Mouse (Mus musculus): ENCODE data around the gene Ank2. TPM values are rescaled to one million over a fixed set of nuclear protein-coding genes. Genes with fewer than 3 reads are reported as not detected.
A peak's percentile ranks its signal among the peaks of the same experiment; 100 is the strongest.

Gene Ank2
- polyA plus RNA-seq, 1 experiment from 2014 or later, result 169 TPM

- Histone ChIP-seq H3K9me3 (ENCODE audit: control insufficient read depth, low read length) (no peaks in the 10 kb centered on the region), H3K4me1 (ENCODE audit: control insufficient read depth, insufficient read depth, low read depth, low read length) (peaks cover 2% of the 10 kb centered on the region; the same call in 1 of the 2 replicates), H3K4me3 (ENCODE audit: low read length) (no peak overlapping the region), H3K36me3 (ENCODE audit: control insufficient read depth, insufficient read depth, low read length) (no peaks in the 10 kb centered on the region), H3K4me2 (ENCODE audit: low read length) (no peak overlapping the region), H3K27me3 (replicated peaks; ENCODE audit: control insufficient read depth, insufficient read depth, low read length) (no peaks in the 10 kb centered on the region), H3K27ac (ENCODE audit: low read depth, low read length) (no peak overlapping the region), H3K9ac (ENCODE audit: low read depth, low read length) (no peak overlapping the region)
- ATAC-seq, result no peak
- 99% methylated on average over 3 of the region's 3 CpGs for WGBS
Measured at GRCm38 (mm10) chr3:127383231-127383630, 115.9 kb downstream of the Ank2 start.

- ATAC-seq, result no peak
- Histone ChIP-seq H3K4me3 (ENCODE audit: low read length) (no peak overlapping the region), H3K9ac (ENCODE audit: low read depth, low read length) (no peak overlapping the region), H3K27me3 (replicated peaks; ENCODE audit: control insufficient read depth, insufficient read depth, low read length) (no peaks in the 10 kb centered on the region), H3K27ac (ENCODE audit: low read depth, low read length) (no peak overlapping the region), H3K36me3 (ENCODE audit: control insufficient read depth, insufficient read depth, low read length) (no peaks in the 10 kb centered on the region), H3K4me2 (ENCODE audit: low read length) (no peak overlapping the region), H3K4me1 (ENCODE audit: control insufficient read depth, insufficient read depth, low read depth, low read length) (peaks cover 11% of the 10 kb centered on the region), H3K9me3 (ENCODE audit: control insufficient read depth, low read length) (no peaks in the 10 kb centered on the region)
- 66% methylated on average over 8 of the region's 8 CpGs for WGBS
Measured at GRCm38 (mm10) chr3:127376901-127377460, 122.2 kb downstream of the Ank2 start.

GRCm38 (mm10) chr3:127375956-127376660, 123.0 kb downstream of the Ank2 start:
- H3K27ac ChIP-seq (ENCODE audit: low read depth, low read length), result peak overlapping the region; percentile 71
- H3K36me3 ChIP-seq (ENCODE audit: control insufficient read depth, insufficient read depth, low read length), result no peaks in the 10 kb centered on the region
- peak; percentile 52; the same call in 1 of the 2 replicates for ATAC-seq
- 29% methylated on average over 11 of the region's 11 CpGs for WGBS
- H3K9me3 ChIP-seq (ENCODE audit: control insufficient read depth, low read length), result no peaks in the 10 kb centered on the region
- peak overlapping the region; percentile 13; the same call in 1 of the 2 replicates for H3K4me2 ChIP-seq (ENCODE audit: low read length)
- H3K4me1 ChIP-seq (ENCODE audit: control insufficient read depth, insufficient read depth, low read depth, low read length), result peaks cover 11% of the 10 kb centered on the region
- H3K4me3 ChIP-seq (ENCODE audit: low read length), result no peak overlapping the region
- no peaks in the 10 kb centered on the region for H3K27me3 ChIP-seq (replicated peaks; ENCODE audit: control insufficient read depth, insufficient read depth, low read length)
- H3K9ac ChIP-seq (ENCODE audit: low read depth, low read length), result no peak overlapping the region

GRCm38 (mm10) chr3:127374190-127374710, 124.9 kb downstream of the Ank2 start:
- Histone ChIP-seq H3K9ac (ENCODE audit: low read depth, low read length) (no peak overlapping the region), H3K36me3 (ENCODE audit: control insufficient read depth, insufficient read depth, low read length) (no peaks in the 10 kb centered on the region), H3K4me1 (ENCODE audit: control insufficient read depth, insufficient read depth, low read depth, low read length) (peaks cover 11% of the 10 kb centered on the region), H3K4me3 (ENCODE audit: low read length) (no peak overlapping the region), H3K27ac (ENCODE audit: low read depth, low read length) (no peak overlapping the region), H3K4me2 (ENCODE audit: low read length) (no peak overlapping the region), H3K9me3 (ENCODE audit: control insufficient read depth, low read length) (no peaks in the 10 kb centered on the region), H3K27me3 (replicated peaks; ENCODE audit: control insufficient read depth, insufficient read depth, low read length) (no peaks in the 10 kb centered on the region)
- ATAC-seq, result no peak
- WGBS, result 87% methylated on average over 6 of the region's 6 CpGs

GRCm38 (mm10) chr3:127371774-127372173, 127.4 kb downstream of the Ank2 start:
- H3K4me2 ChIP-seq (ENCODE audit: low read length), result no peak overlapping the region
- no peak overlapping the region for H3K9ac ChIP-seq (ENCODE audit: low read depth, low read length)
- H3K9me3 ChIP-seq (ENCODE audit: control insufficient read depth, low read length), result no peaks in the 10 kb centered on the region
- no peak overlapping the region for H3K4me3 ChIP-seq (ENCODE audit: low read length)
- 96% methylated on average over 1 of the region's 1 CpGs for WGBS
- no peak overlapping the region for H3K27ac ChIP-seq (ENCODE audit: low read depth, low read length)
- no peaks in the 10 kb centered on the region for H3K36me3 ChIP-seq (ENCODE audit: control insufficient read depth, insufficient read depth, low read length)
- H3K27me3 ChIP-seq (replicated peaks; ENCODE audit: control insufficient read depth, insufficient read depth, low read length), result no peaks in the 10 kb centered on the region
- ATAC-seq, result no peak
- peaks cover 7% of the 10 kb centered on the region for H3K4me1 ChIP-seq (ENCODE audit: control insufficient read depth, insufficient read depth, low read depth, low read length)

- Histone ChIP-seq H3K4me3 (ENCODE audit: low read length) (no peak overlapping the region), H3K36me3 (ENCODE audit: control insufficient read depth, insufficient read depth, low read length) (no peaks in the 10 kb centered on the region)
Measured at GRCm38 (mm10) chr3:127369529-127369928, 129.6 kb downstream of the Ank2 start.

GRCm38 (mm10) chr3:127367450-127367849, 131.7 kb downstream of the Ank2 start:
- no peaks in the 10 kb centered on the region for H3K27me3 ChIP-seq (replicated peaks; ENCODE audit: control insufficient read depth, insufficient read depth, low read length)
- H3K9me3 ChIP-seq (ENCODE audit: control insufficient read depth, low read length), result no peaks in the 10 kb centered on the region
- no peak overlapping the region for H3K27ac ChIP-seq (ENCODE audit: low read depth, low read length)
- H3K4me2 ChIP-seq (ENCODE audit: low read length), result no peak overlapping the region
- no peak for ATAC-seq
- WGBS, result 71% methylated on average over 4 of the region's 4 CpGs
- H3K4me3 ChIP-seq (ENCODE audit: low read length), result no peak overlapping the region
- H3K9ac ChIP-seq (ENCODE audit: low read depth, low read length), result no peak overlapping the region
- H3K4me1 ChIP-seq (ENCODE audit: control insufficient read depth, insufficient read depth, low read depth, low read length), result no peaks in the 10 kb centered on the region; the same call in 1 of the 2 replicates
- no peaks in the 10 kb centered on the region for H3K36me3 ChIP-seq (ENCODE audit: control insufficient read depth, insufficient read depth, low read length)

More at GRCm38 (mm10) chr3:127369529-127369928, 129.6 kb downstream of the Ank2 start:
- H3K9ac ChIP-seq (ENCODE audit: low read depth, low read length), result no peak overlapping the region
- 73% methylated on average over 6 of the region's 6 CpGs for WGBS
- ATAC-seq, result no peak
- H3K9me3 ChIP-seq (ENCODE audit: control insufficient read depth, low read length), result no peaks in the 10 kb centered on the region
- no peak overlapping the region for H3K27ac ChIP-seq (ENCODE audit: low read depth, low read length)
- no peaks in the 10 kb centered on the region for H3K27me3 ChIP-seq (replicated peaks; ENCODE audit: control insufficient read depth, insufficient read depth, low read length)
- no peaks in the 10 kb centered on the region; the same call in 1 of the 2 replicates for H3K4me1 ChIP-seq (ENCODE audit: control insufficient read depth, insufficient read depth, low read depth, low read length)
- H3K4me2 ChIP-seq (ENCODE audit: low read length), result no peak overlapping the region

- Histone ChIP-seq H3K4me2 (ENCODE audit: low read length) (no peak overlapping the region), H3K9ac (ENCODE audit: low read depth, low read length) (no peak overlapping the region), H3K27me3 (replicated peaks; ENCODE audit: control insufficient read depth, insufficient read depth, low read length) (no peaks in the 10 kb centered on the region), H3K4me1 (ENCODE audit: control insufficient read depth, insufficient read depth, low read depth, low read length) (no peaks in the 10 kb centered on the region; the same call in 1 of the 2 replicates), H3K27ac (ENCODE audit: low read depth, low read length) (no peak overlapping the region), H3K36me3 (ENCODE audit: control insufficient read depth, insufficient read depth, low read length) (no peaks in the 10 kb centered on the region), H3K9me3 (ENCODE audit: control insufficient read depth, low read length) (no peaks in the 10 kb centered on the region), H3K4me3 (ENCODE audit: low read length) (no peak overlapping the region)
- 0 out of 2 replicates have a peak, but pooled peaks have one; percentile 40 for ATAC-seq
- 72% methylated on average over 15 of the region's 15 CpGs for WGBS
Measured at GRCm38 (mm10) chr3:127363512-127363911, 135.6 kb downstream of the Ank2 start.

- Histone ChIP-seq H3K9me3 (ENCODE audit: control insufficient read depth, low read length) (no peaks in the 10 kb centered on the region), H3K27ac (ENCODE audit: low read depth, low read length) (no peak overlapping the region), H3K4me3 (ENCODE audit: low read length) (no peak overlapping the region), H3K4me1 (ENCODE audit: control insufficient read depth, insufficient read depth, low read depth, low read length) (no peaks in the 10 kb centered on the region; the same call in 1 of the 2 replicates), H3K4me2 (ENCODE audit: low read length) (no peak overlapping the region), H3K9ac (ENCODE audit: low read depth, low read length) (no peak overlapping the region), H3K27me3 (replicated peaks; ENCODE audit: control insufficient read depth, insufficient read depth, low read length) (no peaks in the 10 kb centered on the region), H3K36me3 (ENCODE audit: control insufficient read depth, insufficient read depth, low read length) (no peaks in the 10 kb centered on the region)
- ATAC-seq, result no peak; the same call in 1 of the 2 replicates
- WGBS, result 82% methylated on average over 9 of the region's 9 CpGs
Measured at GRCm38 (mm10) chr3:127362611-127363393, 136.3 kb downstream of the Ank2 start.

Measured in hindbrain, embryonic 16.5 days (tissue).